Mouse (Mus musculus) gastrocnemius, adult 2 months (tissue): ENCODE results near the gene Foxp3. TPM values are rescaled to one million over a fixed set of nuclear protein-coding genes. Genes with fewer than 3 reads are reported as not detected.

ENCODE experiments used
- DNase-seq: peaks from one replicate; pipeline ENCODE4 v3.0.0; 2022
- H3K27ac ChIP-seq: fragments of 200-600 bp; 2 replicates; pipeline ENCODE4 v1.8.1; 2022; ENCODE audit warnings: mild to moderate bottlenecking
- H3K4me3 ChIP-seq: fragments of 200-600 bp; 2 replicates; pipeline ENCODE4 v1.8.1; 2022; ENCODE audit warnings: mild to moderate bottlenecking, moderate library complexity
- CTCF ChIP-seq: fragments of 200-600 bp; IDR thresholded peaks from 2 replicates; pipeline ENCODE4 v1.8.1; 2022; ENCODE audit warnings: antibody characterized with exemption, mild to moderate bottlenecking, moderate library complexity
- intact Hi-C: fragments of 180-260 bp; cut with DNase I; formaldehyde crosslinking; loops from one replicate; pipeline ENCODE4 v1.15.1; 2025
- total RNA-seq, 2 experiments: library from RNA; stranded (reverse); gene quantifications; 2 replicates each; pipeline ENCODE4 v1.2.3; 2021

The Foxp3 gene
- total RNA-seq, 2 experiments from 2014 or later: 0.15 to 0.28 TPM

DNA sequence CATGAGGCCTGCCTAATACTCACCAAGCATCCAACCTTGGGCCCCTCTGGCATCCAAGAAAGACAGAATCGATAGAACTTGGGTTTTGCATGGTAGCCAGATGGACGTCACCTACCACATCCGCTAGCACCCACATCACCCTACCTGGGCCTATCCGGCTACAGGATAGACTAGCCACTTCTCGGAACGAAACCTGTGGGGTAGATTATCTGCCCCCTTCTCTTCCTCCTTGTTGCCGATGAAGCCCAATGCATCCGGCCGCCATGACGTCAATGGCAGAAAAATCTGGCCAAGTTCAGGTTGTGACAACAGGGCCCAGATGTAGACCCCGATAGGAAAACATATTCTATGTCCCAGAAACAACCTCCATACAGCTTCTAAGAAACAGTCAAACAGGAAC lies 10.4 kb downstream of the Foxp3 start:
- DNase-seq: no peak
- TF ChIP-seq CTCF: no peak
- no peak overlapping the region for H3K27ac ChIP-seq
- H3K4me3 ChIP-seq: no peak overlapping the region
- intact Hi-C loops: no loop called here

- no peak for TF ChIP-seq CTCF
- Histone ChIP-seq H3K27ac (no peak overlapping the region), H3K4me3 (no peak overlapping the region)
- no peak for DNase-seq
- intact Hi-C loops: no loop called here
Measured at GRCm38 (mm10) chrX:7586356-7586755, 12.9 kb downstream of the Foxp3 start.

- intact Hi-C loops: no loop called here
- TF ChIP-seq CTCF: no peak
- Histone ChIP-seq H3K27ac (no peak overlapping the region), H3K4me3 (no peak overlapping the region)
- DNase-seq: no peak
Measured at GRCm38 (mm10) chrX:7595371-7595770, 21.9 kb downstream of the Foxp3 start.

GRCm38 (mm10) chrX:7604004-7604403 lies 30.6 kb downstream of the Foxp3 start:
- no peak for TF ChIP-seq CTCF
- no peak for DNase-seq
- Histone ChIP-seq H3K4me3 (peak overlapping the region; percentile 81), H3K27ac (no peak overlapping the region)
- intact Hi-C loops: loop anchor here (2.0 kb wide), 1 partner anchor 29 kb away; the partner anchor contains the start of gene Ppp1r3f

DNA sequence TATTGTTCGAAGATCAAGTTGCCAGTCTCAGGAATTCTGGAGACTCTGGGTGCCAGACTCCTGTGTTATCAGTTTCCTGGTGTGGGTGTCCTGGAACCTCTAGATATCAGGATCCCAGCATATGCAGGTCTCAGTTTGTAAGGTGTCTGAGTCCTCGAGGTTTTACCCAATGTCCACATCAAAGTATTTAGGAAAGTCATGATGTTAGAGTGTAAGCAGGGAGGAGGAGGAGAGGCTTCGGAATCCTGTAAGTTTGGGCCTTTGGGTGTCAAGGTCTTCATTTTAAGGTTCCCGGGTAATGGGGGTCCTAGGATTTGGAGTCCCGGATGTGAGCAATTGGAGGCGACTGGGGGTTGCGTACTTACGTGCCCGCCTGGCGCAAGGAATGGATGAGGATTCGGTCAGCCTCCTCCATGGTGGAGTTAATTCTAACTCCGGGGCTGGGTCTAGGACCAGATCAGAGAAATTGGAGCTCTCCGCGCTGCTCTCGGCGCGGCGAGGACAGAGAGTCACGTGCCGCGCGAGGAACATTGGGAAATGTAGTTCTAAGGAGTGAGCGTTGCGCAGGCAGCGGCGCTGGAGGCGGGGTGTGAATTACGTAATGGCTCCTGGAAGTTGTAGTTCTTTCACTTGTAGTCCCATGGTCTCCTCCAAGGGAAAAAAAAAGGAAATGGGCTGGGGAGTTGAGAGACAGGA lies 31.6 kb downstream of the Foxp3 start, which contains the start of gene Ccdc22:
Gene Ccdc22, minus strand, starts transcription at position 639 of the 696 bp plus-strand sequence.
- intact Hi-C loops: loop anchor here (2.0 kb wide), 1 partner anchor 30 kb away; the partner anchor contains the start of gene Ppp1r3f
- Histone ChIP-seq H3K27ac (peak within 1 kb of the TSS; percentile 83), H3K4me3 (peak within 1 kb of the TSS; percentile 81)
- peak; percentile 88 for DNase-seq
- no peak for TF ChIP-seq CTCF

DNA sequence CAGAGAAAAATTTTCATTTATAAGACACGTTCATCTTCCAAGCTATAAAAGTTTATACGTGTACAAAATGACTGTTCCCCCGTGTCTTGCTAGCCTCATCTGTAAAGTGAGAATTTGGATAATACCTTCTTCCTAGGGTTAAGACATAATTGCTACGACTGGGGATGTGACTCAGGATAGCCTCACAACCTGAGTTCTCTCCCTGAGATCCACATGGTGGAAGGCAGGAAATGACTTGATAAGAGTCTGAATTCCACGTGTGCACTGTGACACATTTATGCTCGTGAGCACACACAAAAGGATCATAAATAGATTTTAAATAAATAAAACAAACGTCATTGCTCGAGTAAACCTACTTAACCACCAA lies 32.1 kb downstream of the Foxp3 start:
- DNase-seq: no peak
- no peak for TF ChIP-seq CTCF
- intact Hi-C loops: loop anchor here (2.0 kb wide), 1 partner anchor 31 kb away; the partner anchor contains the start of gene Ppp1r3f
- Histone ChIP-seq H3K27ac (no peak overlapping the region), H3K4me3 (peak overlapping the region; percentile 81; the same call in 1 of the 2 replicates)

DNA sequence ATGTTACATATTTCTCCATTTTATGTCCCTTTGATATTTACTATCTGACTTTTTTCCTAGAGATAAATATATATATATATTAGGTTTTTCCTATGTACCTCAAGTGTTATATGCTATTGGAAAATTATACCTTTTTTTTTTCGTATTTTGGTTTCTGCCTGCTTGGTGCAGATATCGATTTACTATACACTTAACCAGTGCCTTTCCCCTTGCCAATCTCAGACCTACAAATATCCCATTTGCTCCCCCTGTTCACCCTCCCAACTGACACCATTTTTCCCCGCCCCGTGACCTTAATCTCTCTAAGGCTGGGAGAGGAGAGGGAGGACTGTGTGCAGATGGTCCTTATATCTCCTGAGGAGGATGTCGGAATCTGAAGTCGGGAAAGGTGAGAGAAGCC lies 33.3 kb downstream of the Foxp3 start, which contains the start of gene Cacna1f:
Gene Cacna1f, plus strand, starts transcription at position 301 of the 400 bp plus-strand sequence.
- Histone ChIP-seq H3K27ac (no peak within 1 kb of the TSS), H3K4me3 (no peak within 1 kb of the TSS)
- TF ChIP-seq CTCF: no peak
- DNase-seq: no peak
- intact Hi-C loops: no loop called here

DNA sequence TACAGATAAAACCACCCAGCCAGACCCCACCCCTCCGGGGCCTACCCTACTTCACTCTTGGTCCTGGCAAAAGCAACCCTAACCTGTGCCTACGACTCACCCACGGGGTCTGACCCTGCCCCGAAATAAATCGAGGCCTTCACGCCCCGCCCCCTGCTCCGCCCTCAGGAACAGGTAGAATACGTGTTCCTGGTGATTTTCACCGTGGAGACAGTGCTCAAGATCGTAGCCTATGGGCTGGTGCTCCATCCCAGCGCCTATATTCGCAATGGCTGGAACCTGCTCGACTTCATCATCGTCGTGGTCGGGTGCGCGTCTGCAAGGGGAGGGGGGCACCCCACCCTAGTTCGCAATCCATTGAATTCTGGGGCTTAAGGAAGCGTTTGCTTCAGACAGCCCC lies 36.6 kb downstream of the Foxp3 start:
- peak overlapping the region; percentile 58 for H3K4me3 ChIP-seq
- no peak for DNase-seq

DNA sequence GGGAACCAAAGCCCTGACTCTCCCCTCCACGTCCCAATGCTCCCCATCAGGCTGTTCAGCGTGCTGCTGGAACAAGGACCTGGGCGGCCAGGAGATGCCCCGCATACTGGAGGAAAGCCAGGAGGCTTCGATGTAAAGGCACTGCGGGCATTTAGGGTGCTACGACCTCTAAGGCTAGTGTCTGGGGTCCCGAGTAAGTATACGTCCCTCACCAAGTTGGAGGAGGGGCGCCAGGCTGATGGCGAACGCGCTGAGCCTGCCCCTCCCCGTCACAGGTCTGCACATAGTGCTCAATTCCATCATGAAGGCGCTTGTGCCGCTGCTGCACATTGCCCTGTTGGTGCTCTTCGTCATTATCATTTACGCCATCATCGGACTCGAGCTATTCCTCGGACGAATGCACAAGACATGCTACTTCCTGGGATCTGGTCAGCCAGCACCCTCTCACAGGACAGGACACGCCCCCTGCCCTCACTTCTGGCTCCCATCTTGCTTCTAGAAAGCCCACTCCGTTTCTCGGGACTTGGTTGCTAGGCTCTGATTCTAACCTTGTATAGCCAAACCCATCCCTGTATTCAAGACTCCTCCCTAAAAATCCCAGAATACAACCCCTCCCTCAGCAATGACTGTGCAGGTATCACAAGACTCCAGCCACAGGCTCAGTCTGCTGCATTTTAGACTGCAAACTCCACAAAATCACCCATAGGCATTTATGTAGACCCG lies 37.3 kb downstream of the Foxp3 start:
- no peak for DNase-seq
- intact Hi-C loops: no loop called here
- TF ChIP-seq CTCF: no peak
- Histone ChIP-seq H3K4me3 (peak overlapping the region; percentile 58), H3K27ac (no peak overlapping the region)

More for the DNA sequence above, 36.6 kb downstream of the Foxp3 start:
- no peak overlapping the region for H3K27ac ChIP-seq
- no peak for TF ChIP-seq CTCF
- intact Hi-C loops: no loop called here

- DNase-seq: no peak
- intact Hi-C loops: no loop called here
- H3K4me3 ChIP-seq: no peak overlapping the region
- TF ChIP-seq CTCF: no peak
- H3K27ac ChIP-seq: no peak overlapping the region
Measured at GRCm38 (mm10) chrX:7617889-7618551, 44.6 kb downstream of the Foxp3 start.

DNA sequence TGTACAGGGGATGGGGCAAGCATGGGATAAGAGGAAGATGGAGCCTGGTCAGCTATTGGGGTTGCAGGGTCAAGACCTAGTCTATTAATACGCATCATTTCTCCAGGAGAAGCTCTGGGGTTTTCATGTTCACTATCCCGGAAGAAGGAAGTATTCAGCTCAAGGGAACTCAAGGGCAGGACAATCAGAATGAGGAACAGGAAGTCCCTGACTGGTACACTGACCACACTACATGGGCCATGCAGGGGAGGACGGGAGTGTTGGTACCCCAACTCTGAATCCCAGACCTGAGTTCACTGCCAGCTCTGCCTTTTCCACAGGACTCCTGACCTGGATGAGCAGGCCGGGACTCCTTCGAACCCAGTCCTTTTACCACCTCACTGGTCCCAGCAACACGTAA lies 59.1 kb downstream of the Foxp3 start:
- intact Hi-C loops: no loop called here
- DNase-seq: no peak
- H3K27ac ChIP-seq: no peak overlapping the region
- TF ChIP-seq CTCF: no peak
- H3K4me3 ChIP-seq: no peak overlapping the region

GRCm38 (mm10) chrX:7635101-7635500 lies 61.7 kb downstream of the Foxp3 start:
- no peak for TF ChIP-seq CTCF
- H3K4me3 ChIP-seq: no peak overlapping the region
- no peak for DNase-seq
- no peak overlapping the region for H3K27ac ChIP-seq
- intact Hi-C loops: no loop called here
